Mouse (Mus musculus): ENCODE data around the gene Mtus2.

Mtus2 gene

GRCm38 (mm10) chr5:147958552-147958951 lies 1.4 kb downstream of the Mtus2 start:
- no peak for DNase-seq

GRCm38 (mm10) chr5:147959088-147959487 lies 2.0 kb downstream of the Mtus2 start:
- no peak for DNase-seq

DNA sequence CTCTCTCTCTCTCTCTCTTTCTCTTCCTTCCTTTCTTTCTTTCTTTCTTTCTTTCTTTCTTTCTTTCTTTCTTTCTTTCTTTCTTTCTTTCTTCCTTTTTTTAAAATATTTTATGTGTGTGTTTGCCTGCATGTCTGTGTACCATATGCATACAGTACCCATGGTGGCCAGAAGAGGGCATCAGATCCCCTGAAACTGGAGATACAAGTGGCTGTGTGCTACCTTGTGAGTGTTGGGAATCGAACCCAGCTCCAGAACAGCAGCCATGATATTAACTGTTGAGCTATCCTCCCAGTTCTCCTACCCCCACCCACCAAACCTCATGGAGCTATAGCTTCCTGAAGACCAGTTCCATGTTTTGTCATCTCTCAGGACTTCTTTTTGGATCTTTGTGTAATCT lies 3.7 kb downstream of the Mtus2 start:
- DNase-seq = no peak

DNA sequence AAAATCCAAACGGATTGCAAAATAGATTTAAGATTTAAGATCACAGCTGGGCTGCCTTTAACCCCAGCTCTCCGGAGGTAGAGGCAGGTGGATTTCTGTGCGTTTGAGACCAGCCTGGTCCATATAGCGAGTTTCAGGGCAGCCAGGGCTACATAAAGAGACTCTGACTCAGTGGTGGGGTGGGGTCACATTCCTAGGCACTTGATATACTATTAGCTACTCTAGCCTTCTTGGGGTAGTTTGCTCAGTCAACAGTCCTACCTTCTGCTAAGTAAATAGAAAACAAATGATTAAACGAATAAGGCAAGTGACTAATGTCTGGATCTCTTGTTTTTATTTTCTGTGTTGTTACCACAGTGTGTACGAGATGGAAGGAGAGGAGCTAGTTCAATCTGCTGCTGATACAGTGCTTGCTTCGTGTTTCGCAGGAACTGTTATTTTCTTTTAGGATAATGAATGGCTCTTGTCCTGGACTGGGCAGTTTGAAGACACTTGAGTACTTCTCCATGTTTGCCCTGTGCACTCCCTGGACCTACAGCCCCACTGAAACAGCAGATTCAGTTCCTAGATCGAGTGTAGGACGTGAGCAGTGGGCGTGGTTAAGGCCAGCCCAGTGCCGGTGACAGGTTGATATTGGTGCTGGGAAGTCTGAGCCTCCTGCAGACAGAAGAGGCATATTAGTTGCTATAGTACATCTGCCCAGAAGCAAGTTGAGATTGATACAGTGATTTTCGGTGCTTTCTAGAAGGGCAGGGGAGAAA lies 6.9 kb downstream of the Mtus2 start:
- peak in 1 of 2 experiments; percentile 15 for DNase-seq

DNA sequence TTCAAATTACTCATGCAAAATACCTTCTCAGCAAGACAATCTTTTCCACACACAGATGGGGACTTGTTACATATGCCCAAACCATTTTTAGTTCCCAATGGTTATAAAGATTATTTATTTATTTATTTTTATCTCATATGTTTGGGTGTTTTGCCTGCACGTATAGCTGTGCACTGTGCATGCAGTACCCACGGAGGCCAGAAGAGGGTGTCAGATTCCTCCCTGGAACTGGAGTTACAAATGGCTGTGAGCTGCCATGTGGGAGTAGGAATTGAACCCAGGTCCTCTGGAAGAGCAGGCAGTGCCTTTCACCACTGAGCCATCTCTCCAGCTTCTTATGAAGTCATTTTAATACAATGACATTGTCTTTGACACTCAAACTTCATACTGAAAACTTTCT lies 7.7 kb downstream of the Mtus2 start:
- no peak for DNase-seq

DNA sequence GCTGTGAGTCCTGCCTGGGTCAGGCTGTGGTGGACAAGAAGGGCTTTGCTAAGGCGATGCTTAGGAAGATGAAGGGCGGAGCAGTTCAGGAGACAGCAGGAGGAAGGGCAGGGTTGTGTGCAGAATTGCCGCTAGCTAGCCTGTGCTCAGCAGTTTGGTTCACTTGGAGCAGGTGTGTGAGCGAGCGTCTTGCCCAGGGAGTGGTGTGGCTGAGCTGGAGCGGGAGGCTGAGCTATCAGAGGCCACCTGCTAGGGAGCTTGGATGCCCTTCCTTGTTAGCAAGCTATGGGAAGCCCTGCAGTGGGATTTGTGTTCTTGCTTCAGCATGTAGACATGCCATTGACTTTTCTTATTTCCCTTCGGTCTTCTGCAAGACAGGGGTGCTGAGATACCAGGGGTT lies 9.5 kb downstream of the Mtus2 start:
- no peak for DNase-seq

GRCm38 (mm10) chr5:147969566-147969965 lies 12.4 kb downstream of the Mtus2 start:
- DNase-seq = no peak

GRCm38 (mm10) chr5:147976001-147976400 lies 18.9 kb downstream of the Mtus2 start:
- no peak for DNase-seq

- no peak for DNase-seq
These were observed 23.5 kb downstream of the Mtus2 start for GRCm38 (mm10) chr5:147980606-147981005.

DNA sequence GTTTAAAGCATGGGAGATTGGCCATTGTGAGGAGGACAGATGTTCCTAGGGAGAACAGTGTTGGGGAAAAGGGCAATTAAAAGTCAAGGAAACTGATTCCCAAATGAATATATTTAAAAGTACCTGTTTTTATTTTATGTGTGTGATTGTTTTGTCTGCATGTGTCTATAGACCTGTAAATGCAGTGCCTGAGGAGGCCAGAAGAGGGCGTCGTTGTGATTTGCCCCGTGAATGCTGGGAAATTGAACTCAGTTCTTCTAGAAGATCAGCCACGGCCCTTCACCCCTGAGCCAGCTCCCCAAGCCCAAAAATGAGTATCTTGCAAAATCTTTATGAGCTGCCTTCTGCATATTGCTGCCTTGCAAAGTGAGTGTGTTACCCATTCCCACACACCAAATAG lies 33.2 kb downstream of the Mtus2 start:
- DNase-seq = no peak

DNA sequence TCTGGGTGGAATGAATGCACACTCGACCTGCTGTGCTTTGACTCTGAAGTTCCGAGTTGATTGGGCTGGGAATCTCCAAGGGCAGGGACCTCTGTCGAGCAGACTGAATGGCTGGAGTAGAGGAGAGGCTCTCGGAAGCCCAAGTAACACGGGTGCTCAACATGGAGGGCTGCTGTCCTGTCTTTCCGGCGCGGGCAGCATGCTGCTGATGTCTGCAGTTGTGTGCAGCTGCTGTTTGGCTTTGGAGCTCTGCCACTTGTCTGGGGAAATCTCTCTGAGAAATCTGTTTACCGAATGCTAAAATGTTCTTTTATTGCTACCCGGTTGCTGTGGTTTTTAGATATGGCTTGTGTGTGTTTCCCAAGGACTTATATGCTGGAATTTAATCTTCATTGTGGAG lies 33.7 kb downstream of the Mtus2 start:
- peak; percentile 20 to 65 for DNase-seq

- DNase-seq = peak; percentile 83 to 86
These were observed 35.7 kb downstream of the Mtus2 start for GRCm38 (mm10) chr5:147992581-147993378.

DNA sequence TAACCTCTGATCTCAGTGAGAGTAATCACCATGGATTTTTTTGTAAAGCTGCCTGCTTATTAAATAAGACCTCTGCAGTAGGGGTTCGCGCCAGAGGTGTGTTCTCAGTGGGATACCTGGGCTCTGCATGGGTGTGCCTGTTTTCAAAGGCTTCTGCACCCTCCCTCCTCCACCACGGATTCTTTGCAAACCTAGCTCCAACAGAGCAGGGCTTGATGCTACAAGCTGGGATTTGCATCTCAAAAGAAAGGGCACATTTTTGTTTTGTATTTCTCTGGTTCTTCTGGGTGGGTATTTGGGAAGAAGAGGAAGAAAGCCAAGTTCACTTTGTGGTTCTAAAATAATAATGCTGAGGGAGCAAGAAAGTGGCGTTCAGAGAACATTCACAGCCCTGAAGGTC lies 48.1 kb downstream of the Mtus2 start:
- no peak for DNase-seq

DNA sequence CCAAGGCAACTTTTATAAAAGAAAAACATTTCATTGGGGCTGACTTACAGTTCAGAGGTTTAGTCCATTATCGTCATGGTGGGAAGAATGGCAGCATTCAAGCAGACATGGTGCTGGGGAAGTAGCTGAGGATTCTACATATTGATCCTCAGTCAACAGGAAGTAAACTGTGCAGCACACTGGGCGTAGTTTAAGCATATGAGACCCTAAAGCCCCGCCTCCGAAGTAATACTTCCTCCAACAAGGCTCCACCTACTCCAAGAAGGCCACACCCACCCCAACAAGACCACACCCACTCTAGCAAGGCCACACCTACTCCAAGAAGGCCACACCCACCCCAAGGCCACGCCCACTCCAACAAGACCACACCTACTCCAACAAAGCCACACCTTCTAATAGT lies 55.0 kb downstream of the Mtus2 start:
- DNase-seq = no peak

DNA sequence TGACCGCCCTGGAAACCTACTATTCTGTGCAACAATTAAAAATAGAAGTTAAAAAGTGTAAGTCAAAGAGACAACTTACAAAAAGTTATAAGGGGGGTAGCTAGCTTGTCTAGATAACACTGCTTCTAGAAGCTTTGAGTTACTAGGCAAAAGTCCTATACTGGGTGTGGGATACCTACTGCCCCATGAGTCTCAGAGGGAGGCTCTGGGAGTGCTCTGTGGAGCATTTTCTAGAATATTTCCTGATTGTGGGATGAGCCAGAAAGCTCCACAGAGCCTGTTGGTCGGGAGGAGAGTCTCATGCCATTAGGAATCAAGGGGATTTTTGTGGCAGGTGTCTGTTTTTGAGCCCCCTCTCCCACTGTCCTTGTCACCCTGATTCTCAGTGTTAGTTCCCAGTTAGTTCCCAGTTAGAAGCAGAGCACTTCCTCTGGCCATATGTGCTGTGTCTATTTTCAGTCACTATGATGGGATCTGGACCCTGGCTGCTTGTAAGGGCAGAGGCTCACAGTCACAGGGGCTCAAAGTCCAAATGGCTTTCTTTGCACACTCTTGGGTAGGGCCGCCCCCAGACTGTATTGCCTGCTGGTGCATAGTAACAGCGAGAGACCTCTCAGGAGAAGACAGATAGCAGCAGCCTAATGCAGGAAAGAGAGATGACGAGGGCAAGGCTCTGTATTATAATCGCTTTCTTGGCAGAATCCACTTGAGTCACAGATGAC lies 57.2 kb downstream of the Mtus2 start:
- DNase-seq = no peak

DNA sequence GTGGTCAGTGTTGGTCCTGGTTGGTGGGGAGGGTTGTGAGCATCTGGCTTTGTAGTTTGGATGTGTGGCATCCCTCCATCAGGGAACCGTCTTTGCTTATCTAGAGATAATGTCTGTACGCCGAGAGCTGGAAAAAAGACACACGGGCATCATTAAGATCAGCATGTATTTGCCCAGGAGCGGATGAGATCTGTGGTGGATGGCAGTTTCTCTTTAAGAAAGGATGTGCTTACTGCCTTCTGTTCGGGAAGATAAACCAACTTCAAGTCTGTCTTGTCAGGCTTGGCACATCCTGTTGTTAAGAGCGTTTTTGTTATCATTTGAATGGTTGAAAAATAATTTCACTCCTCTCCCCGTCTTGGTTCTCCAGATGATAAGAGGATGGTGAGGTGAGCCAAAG lies 58.3 kb downstream of the Mtus2 start:
- DNase-seq = no peak

- no peak for DNase-seq
These were observed 60.3 kb downstream of the Mtus2 start for GRCm38 (mm10) chr5:148017371-148017770.

- no peak for DNase-seq
These were observed 65.7 kb downstream of the Mtus2 start for GRCm38 (mm10) chr5:148022784-148023183.

DNA sequence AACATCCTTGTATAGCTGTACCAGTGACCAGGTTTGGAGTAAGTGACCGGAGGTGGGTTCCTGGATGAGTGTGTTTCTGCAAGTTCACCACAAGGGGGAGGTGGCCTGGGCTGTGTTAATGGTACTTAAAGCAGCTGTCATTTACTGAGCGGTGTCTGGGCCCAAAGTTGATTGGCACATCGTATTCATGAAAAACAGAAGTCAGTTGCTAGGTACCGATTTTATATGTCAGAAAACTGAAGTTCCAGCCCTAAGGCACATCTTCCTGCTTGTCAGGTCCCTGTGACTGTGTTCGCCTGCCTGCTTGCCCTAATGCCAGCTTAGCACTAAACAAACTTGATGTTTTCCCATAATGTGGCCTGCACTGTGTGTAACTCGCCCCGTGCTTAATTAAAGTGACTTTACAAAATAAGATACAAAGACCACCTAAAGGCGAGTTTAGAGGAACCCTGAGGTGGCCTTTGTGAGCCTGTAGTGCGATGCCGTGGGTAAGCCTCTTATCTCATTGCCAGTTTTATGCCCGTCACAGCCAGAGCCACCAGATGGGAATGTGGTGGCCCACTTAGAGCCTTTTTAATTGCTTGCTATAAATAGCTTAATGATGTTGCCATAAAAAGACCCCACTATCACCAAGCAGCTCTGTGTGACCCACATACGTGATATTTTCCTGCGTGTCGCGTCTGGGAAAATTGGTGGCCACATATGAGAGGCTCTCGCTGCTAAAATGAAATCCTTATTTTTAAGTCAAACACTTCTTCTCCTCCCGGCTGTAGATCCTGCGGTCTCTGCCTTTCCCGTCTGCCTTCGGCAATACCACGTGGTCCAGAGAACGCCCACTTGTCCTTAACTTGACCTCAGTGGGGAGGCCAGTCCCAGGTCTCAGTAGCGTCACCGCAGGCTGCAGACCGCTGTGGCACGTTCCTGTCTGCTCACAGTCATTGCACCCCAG lies 69.6 kb downstream of the Mtus2 start:
- DNase-seq = peak in 1 of 2 experiments; percentile 3

DNA sequence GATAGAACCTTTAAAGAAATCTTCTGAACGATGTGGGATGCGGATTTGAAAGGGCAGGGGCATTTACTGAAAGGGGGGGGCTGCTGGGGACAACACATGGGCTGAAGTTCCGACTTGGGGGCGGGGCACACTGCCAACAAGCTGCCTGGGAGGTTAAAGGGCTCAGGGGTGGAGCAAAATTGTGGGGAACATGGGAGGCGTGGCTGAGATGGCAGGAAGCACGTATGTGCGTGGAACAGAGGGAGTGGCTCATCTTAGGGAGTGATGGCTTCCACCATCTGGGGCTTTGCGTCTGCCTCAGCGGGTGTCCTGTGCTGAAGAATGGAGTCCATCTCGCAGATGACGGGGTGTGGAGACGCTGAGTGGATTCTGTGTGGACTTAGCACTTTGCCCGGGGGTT lies 70.9 kb downstream of the Mtus2 start:
- no peak for DNase-seq

GRCm38 (mm10) chr5:148041661-148042060 lies 84.5 kb downstream of the Mtus2 start:
- DNase-seq = no peak

GRCm38 (mm10) chr5:148048200-148048599 lies 91.1 kb downstream of the Mtus2 start:
- DNase-seq = no peak

Data from lung, postnatal 4 days (tissue).